Mouse (Mus musculus) lung, postnatal 36 days (tissue): ENCODE results near the gene Cd83.

Source experiments
- DNase-seq: peaks from one replicate; pipeline ENCODE4 v3.0.0; 2022; ENCODE audit warnings: mixed read lengths

Gene Cd83

DNA sequence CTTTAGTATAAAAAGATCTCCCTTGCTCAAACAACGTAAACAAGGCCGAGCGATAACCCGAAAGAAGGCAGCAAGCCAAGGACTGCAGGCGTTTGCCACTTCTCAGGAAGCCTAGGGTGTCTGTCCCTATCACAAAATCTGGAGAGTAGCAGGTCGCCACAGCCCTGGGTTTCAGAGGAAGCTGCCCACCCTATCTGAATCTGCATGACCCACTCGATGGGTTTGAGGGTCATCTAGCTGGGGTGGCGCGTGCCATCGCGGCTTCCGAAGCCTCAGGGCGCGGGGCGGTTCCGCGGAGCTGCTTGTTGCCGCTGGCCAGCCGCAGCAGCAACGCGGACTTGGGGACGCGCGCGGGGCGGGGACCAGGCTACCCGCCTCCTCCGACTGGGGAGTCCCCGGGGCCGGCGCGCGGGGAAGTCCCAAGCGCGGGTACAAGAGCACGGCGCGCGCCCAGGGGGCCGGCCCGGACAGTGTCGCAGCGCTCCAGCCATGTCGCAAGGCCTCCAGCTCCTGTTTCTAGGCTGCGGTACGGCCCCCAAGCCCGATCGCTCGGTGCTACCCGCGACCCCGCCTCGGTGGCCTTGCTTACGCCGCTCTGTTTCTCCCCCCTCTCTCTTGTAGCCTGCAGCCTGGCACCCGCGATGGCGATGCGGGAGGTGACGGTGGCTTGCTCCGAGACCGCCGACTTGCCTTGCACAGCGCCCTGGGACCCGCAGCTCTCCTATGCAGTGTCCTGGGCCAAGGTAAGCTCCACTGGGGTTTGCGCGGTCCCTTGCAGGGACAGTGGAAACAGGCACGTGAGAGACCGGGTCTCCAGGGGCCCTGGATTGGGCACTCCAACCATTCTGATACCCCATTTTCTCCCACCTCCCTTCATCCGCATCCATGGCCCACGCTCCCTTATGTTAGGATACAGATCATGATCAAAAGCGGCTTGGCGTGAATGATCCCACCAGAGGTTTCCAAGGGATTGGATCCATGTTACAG lies at the start of gene Cd83:
TSS of gene Cd83 (plus strand) at position 51 of the 987 bp plus-strand sequence.
- peak; percentile 77 for DNase-seq

DNA sequence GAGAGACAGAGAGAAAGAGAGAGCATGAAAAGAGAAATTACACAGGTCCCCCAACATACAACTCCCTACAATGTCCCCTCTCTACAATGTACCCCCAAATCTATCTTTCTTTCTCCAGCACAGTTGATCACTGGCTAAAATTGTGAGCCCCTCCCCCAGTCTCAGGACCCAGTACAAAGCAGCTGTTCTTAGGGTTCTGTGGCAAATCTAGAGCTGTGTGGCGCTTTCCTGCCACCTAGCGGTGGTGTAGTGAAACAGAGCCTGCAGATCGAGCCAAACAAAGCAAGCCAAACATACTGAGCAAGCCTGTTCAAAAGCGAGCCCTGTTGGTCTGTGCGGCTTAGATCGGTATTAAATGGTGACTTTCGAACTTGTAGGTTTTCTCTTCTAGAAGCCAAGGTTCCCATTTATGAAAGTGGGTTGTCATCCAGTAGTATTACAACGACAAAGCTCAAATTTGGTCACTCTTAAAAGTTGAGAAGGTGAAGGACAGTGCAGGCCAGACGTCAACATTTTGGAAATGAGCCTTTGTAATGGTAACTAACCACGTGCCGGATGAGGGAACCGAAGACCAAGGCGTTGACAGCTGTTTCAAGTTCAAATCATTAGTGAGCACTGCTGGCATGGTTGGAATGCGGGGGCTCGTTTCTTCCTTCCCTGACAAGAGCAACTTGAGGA lies 44.8 kb upstream of the Cd83 start:
- peak; percentile 76 for DNase-seq

DNA sequence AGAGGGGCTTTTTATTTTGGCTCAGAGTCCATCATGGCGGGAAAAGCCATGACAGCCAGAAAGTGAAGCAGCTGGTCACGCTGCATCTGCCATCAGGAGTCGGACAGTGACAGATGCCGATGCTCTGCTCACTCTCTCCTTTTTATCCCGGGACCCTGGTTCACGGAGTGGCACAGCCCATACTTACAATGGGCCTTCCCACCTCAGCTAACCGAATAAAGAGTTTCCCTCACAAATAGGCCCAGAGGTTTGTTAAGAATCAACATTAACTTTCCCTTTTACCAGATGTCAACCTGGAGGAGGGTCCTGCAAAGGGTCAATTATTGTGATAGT lies 44.3 kb upstream of the Cd83 start:
- no peak for DNase-seq

DNA sequence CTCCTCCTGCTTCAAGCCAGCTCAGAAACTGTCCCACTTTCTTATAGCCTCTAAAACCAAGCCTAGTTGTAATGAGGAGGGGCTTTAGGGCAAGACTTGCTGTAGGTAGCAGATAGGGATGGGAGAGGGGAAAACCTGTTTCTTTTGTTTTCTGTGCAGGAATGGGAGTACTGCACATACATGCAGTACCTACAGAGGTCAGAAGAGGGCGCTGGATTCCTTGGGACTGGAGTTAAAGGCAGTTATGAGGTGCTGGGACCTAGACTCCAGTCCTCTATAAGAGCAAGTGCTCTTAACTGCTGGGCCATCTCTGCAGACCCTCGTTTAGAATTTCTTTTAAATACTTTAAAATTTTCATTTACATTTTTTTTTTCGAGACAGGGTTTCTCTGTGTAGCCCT lies 41.9 kb upstream of the Cd83 start:
- no peak for DNase-seq

DNA sequence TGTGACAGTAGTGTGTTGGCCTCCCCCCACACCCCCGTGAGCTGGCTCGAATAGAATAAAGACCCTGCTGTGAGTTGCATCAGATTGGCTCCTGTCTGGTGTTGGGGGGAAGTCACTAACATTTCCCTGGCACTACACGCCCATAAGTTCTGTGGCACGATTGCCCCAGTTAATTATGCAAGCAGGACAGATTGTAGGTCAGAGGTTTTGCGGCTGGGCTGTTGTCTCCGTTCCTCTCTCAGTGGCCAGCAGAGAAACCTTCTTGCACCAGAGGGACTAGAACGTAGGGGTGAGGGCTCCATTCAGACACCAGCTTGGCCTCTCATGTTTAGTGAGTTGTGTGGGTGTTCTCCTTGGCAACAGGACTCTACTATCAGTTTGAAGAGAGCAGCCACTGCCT lies 40.3 kb upstream of the Cd83 start:
- peak; percentile 64 for DNase-seq

DNA sequence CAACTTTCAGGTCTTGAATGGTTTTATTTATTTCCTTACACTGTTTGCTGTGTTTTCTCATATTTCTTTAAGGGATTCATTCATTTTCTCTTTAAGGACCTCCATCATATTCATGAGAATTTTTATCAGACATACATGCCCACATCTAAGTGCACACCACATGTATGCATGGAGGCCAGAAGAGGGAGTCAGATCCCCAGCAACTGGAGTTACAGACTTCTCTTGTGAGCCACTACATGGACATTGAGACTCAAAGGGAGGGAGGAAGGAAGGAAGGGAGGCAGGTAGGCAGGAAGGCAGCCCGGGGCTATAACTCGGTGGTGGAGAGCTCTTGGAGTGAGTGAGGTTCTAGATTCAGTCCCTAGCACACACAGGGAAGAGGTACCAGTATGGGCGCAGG lies 34.3 kb upstream of the Cd83 start:
- peak; percentile 47 for DNase-seq

DNA sequence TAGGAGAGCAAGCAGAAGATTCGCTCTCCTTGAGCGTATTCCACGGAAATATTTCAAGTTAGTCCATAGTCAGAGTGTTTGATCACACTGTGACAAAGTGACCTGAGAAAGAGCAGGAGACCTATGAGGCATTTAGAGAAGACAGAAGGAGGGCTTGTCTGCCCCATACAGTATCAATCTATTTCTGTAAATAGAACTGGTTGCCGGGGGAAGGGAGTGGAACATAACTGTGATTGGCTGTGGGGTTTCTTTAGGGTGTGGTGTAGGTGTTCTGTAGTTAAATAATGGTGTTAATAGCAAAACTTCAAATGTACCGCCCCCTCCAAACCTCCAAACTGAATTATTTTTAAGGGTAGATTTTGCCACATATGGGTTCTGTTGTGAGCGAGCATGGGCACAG lies 33.6 kb upstream of the Cd83 start:
- no peak for DNase-seq

DNA sequence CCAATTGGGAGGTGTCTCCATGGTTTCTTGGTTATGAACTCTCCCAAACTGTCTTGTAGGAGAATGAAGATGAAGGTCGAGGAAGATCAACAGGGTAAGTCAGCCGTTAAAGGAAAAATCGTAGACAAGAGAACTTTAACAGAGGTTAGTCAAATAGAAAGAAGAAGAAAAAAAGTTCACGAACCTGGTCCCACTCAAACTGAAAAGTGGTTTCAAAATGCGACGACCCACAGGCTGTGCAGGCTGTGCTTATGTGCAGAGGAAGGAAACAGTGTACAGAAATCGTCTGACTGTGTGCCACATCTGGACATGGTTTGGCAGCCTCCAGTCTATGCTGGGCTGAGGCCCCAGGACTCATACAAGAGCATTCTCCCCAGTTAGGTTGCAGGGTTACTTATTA lies 32.2 kb upstream of the Cd83 start:
- no peak for DNase-seq

DNA sequence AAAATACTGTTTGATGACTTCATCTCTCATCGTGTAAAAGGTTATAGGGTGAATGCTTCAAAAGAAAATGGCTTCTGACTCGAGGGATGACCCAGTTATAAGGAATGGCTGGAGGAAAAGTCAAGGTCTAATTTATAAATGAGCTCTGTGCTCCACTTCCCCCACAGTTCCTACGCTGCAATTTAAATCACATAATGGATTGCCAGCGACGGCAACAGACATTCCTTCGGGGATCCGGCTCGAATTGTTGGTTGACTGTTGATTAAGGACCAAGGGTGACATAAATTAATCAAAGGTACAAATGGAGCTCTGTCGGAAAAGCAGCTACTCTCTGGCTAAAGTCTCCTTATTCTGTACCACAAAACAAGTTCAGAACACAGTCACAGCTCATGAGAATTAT lies 30.9 kb upstream of the Cd83 start:
- DNase-seq, result no peak

DNA sequence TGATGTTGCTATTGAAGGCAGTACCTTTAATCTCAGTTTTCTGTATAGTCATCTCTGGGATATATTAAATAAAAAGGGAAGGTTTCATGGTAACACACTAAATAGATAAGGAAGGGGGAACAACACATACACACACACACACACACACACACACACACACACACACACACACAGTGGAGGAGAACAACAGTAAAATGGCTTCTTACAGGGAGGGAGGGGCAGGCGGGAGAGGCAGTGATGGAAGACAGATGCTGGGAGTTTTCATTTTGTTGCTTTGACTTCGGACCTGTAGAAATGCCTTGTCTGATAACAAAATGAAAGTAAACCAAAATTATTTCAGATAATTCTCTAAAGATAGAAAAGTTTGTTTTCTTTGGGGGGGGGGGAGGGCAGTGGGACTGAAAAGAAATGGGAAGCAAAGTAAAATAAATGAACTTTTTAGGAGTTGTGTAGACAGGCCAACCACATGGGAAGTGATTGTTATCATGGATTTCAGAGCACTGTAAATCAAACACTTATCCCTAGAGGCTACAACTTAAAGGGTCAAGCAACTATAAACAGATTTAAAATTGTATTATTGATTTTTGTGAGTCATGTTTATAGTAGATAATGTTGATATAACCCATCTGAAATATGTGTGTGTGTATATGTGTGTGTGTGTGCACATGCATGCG lies 30.0 kb upstream of the Cd83 start:
- no peak for DNase-seq

DNA sequence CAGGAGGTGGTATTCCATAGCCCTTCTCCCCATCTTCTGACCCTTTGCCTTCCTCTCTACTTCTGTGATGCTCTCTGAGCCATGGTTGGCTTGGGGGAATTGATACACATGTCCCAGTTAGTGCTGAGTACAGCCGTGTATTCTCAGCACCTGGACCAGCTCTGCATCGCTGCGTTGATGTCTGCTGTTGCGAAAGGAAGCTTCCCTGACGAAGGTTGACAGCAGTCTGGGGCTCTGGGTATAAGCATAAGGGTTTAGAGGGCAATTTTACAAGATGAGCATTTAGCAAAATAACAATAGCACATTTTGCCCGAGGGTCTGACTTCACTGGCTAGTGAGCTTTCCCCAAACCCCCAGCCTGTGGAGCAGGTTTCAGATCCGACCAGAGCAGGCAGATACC lies 29.0 kb upstream of the Cd83 start:
- no peak for DNase-seq

DNA sequence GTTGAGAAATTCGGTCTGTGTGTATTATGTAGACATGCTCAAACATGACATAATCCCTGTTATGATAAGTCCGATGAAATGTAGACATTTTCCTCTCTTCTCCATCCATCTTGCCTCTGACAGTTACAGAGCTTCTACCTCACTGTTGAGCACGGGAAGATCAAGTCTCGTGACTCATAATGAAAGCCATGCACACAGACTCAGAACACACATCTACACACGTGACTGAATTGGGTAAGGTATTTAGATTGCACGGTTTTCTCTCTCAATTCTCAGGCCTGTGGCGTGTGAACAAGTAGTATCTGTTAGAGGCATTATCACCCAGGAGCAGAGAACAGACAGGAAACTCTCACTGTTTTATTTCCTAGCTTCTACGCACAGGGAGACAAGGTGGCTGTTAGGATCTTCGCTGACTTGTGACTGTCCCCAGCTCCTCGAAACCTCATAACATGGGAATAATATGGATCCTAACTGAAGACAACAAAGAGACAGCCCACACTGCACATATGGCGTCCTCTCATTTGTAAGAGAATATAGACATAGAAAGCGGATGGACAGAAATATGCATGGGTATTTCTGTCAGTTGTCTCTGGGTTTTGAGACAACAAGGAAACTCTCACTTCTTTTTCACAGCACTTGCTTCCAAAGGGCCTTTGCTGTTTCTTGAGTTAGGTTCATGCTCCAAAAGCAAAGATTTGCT lies 23.3 kb upstream of the Cd83 start:
- no peak for DNase-seq

DNA sequence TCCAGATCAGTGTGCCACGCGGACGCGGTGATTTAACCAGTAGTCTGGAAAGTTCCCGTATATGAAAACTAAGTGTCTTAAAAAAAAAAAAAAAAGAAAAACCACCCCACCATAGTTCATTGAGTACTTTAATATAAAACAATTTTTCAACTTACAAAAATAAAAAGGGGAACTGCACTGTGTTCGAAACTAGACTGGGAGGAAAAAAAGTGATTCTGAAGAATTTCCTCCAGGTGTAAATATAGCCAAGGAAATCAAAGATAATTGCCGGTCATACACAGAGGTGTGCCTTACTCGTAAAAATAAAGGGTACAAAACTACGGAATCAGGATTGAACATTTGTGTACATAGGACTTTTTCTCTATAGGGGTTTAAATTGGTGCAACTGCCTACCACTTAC lies 21.7 kb upstream of the Cd83 start:
- DNase-seq, result no peak

DNA sequence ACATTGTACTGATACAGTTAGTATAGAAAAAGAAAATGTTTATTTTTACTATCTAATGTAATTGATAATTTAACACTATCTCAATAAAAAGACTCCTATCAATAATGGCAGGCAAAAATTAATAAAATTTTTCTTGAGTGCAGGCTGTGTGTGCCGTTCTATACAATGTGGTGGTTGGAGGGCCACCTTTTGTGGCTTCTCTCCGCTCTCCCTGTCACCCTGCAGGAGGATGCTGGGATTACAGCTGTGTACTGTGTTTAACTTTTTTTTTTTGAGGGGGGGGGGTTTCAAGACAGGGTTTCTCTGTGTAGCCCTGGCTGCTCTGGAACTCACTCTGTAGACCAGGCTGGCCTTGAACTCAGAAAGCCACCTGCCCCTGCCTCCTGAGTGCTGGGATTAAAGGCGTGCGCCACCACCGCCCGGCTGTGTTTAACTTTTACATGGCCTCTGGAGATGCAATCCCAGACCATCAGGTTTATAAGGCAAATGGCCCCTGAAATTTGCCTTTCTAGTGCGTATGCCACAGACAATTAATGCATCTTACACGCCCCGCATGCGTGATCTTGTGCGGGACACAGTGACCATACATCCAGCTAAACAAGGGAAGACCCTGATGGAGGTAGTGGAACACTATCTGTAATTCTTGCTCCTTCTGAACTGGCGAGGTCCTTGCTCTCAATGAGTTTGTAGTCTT lies 21.1 kb upstream of the Cd83 start:
- DNase-seq, result no peak

DNA sequence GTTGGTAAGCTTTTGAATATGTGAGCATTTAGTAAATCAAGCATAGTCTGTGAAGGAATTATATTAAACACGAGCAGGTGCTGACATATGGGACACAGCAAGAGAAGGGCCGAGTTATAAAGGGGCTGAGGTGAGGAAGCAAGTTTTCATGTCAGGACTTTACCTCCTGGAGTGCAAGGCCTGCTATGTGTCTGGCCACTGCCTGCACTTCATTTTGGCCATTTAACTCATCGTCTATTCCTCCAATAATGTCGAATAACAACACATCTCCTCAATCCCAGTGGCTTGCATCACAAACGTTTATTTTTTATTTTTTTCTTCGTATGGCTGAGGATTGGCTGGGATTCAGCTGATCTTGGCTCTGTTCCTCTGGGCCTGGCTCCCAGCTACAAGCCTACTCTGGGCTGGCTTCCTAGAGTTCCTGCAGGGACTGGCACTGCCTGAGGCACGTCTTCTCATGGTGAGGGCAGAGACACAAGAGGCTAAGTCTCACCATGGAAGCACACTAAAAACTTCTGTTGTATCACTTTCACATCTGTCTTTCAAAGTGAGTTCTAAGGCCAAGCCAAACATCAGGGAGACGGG lies 20.5 kb upstream of the Cd83 start:
- no peak for DNase-seq

DNA sequence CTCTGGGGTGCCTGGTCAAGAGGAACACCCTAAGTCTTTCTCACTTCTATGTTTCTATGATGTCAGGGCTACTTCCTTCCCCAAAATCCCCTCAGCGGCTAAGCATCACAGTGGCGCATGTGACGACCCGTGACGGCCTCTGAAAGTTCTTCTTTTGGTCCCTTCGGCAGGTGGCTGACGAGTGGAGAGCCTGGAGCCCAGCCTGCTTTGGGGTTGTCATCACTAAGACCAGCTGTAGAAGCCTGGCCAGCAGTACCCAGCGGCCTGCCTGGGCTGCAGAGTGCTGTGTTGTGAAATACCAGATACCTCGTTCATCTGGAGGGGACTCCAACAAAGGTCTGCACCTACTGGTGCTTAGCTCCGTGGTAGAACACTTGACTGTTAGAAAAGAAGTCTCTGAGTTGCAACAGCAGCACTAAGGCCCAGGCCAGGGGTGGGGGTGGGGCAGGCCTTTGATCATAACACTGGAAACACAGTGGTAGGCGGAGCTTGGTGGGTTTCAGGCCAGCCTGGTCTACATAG lies 19.2 kb upstream of the Cd83 start:
- DNase-seq, result peak; percentile 72

DNA sequence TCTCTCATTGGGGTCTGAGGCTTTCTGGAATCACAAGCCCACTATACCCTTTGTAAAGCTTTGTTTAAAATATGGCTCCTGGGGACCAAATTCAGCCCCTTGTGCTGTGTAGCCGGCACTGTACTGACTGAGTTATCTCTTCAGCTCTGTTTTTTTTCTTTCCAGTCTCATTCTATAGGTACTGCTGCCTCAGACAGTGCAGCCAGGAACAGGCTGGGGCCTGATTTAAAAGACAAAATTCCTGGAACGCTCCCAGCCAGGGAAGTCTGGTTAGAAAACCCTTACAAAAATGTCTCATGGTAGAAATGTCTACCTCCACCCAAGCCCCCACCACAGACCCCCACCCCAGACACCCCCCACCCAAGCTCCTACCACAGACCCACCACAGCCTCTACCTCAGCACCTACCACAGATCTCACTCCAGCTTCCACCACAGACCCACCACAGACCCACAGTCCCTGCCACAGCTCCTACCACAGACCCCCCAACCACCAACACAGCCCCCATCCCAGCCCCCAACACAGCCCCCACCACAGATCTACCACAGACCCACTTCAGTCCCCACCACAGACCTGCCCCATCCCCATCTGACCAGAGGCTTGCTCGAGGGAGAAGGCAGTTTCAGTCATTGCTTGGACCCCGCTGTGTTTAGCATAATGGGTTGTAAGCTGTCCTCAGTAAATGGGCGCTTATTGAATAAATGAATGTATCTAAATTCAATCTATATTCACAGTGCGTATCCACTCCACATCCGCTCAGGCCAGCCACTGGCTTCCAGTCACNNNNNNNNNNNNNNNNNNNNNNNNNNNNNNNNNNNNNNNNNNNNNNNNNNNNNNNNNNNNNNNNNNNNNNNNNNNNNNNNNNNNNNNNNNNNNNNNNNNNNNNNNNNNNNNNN lies 17.5 kb upstream of the Cd83 start:
- no peak for DNase-seq

DNA sequence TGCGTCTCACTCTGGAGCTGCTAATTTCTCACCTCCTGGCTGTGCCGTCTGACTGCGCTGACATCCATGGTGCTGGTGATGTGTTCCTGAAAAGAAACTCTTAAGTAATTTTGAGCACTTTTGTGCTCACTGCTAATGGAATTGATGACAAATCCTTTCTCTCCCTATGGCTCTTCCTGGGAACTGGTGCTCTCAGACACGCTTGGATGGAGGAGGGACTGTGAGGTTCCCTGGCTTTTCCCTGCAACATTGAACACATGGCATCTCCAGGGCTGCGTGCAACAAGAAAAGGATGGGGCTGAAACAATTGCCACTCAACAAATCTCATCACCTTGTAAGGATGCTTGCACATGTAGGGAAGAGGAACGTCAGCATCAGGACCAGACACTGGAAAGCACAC lies 11.6 kb upstream of the Cd83 start:
- no peak for DNase-seq

DNA sequence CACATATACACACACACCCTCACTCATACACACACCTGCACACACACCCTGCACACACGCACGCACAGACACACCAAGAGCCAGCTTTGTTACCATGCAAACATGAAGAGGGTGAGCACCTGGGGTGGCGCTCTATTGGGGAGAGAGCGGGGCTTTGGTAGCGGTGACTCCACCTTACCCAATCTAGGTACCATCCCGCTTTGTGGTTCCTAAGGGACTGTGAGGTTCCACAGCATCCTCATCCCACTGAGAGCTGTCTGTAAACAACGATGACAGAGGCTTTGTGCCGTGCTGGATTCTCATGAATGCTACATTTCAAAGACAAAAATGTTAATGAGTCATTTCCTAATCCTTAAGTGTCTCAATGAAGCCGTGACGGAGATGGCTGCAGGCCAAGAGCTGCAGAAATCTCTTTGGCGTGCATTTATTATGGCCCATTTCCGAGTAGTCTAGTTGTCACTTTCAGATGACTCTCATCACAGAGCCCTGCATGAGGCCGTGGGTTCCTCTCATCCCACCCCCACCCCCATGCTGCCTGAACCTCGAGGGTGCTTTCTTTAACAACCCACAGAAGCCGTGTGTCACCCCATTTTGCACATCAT lies 10.5 kb upstream of the Cd83 start:
- DNase-seq, result peak; percentile 77
